Mouse (Mus musculus) kidney, adult 10 weeks (tissue): ENCODE measurements around the gene Gm773. TPM values are rescaled to one million over a fixed set of nuclear protein-coding genes. Genes with fewer than 3 reads are reported as not detected.

Source experiments
- polyA plus RNA-seq: library from polyadenylated mRNA; stranded (reverse); fragments of 350-450 nt; fragmentation: Illumina TruSeq; extraction: RNeasy Lipid Tissue Mini Kit (QIAGEN cat#74804); gene quantifications from one replicate; pipeline ENCODE4 v1.2.3, GENCODE M21; 2014; ENCODE audit warnings: low read depth, low replicate concordance

The Gm773 gene
- polyA plus RNA-seq: 3.2 TPM

GRCm38 (mm10) chrX:56212771-56213170 lies at the start of gene Gm773:
Gene Gm773, minus strand, starts transcription at chrX:56212881.

Other genes with a start within 250 kb of the Gm773 start
- gene 3830403N18Rik, start 76.3 kb downstream of the Gm773 start, polyA plus RNA-seq: not detected
- gene Zfp449, start 133.5 kb upstream of the Gm773 start, polyA plus RNA-seq: 9.9 TPM
- gene Smim10l2a, start 161.7 kb upstream of the Gm773 start, polyA plus RNA-seq: 0.36 TPM
- not detected for gene Gm2174, start 235.1 kb upstream of the Gm773 start, polyA plus RNA-seq
- 33.9 TPM for gene Ints6l, start 242.0 kb upstream of the Gm773 start, polyA plus RNA-seq